Mouse (Mus musculus) gonadal fat pad, adult 2 months (tissue): ENCODE measurements at regions not wholly inside any gene's neighbourhood (a gene's known extent, or its start where the extent isn't known, plus 50 kb on each side); places are given as distances from the start of the nearest gene placed in this dataset.

Experiments used
- DNase-seq: peaks from one replicate; pipeline ENCODE4 v3.0.0-alpha.2; 2012; ENCODE audit warnings: low read depth

- DNase-seq, result no peak
Observed at GRCm38 (mm10) chr3:120123155-120123554, 338.9 kb upstream of the Ptbp2 start.

GRCm38 (mm10) chr3:120083171-120083932, 299.1 kb upstream of the Ptbp2 start:
- no peak for DNase-seq

GRCm38 (mm10) chr3:120073528-120073927, 289.3 kb upstream of the Ptbp2 start:
- DNase-seq, result no peak

GRCm38 (mm10) chr3:120065714-120066113, 281.4 kb upstream of the Ptbp2 start:
- no peak for DNase-seq

- peak; percentile 19 for DNase-seq
Observed at GRCm38 (mm10) chr3:120064854-120065480, 280.7 kb upstream of the Ptbp2 start.

GRCm38 (mm10) chr3:120062264-120062663, 278.0 kb upstream of the Ptbp2 start:
- no peak for DNase-seq

- no peak for DNase-seq
Observed at GRCm38 (mm10) chr3:120059959-120060358, 275.7 kb upstream of the Ptbp2 start.

- no peak for DNase-seq
Observed at GRCm38 (mm10) chr3:120055216-120056154, 271.2 kb upstream of the Ptbp2 start.

- DNase-seq, result no peak
Observed at GRCm38 (mm10) chr3:120047238-120047637, 263.0 kb upstream of the Ptbp2 start.

GRCm38 (mm10) chr3:120037526-120037925, 253.3 kb upstream of the Ptbp2 start:
- no peak for DNase-seq

- DNase-seq, result no peak
Observed at GRCm38 (mm10) chr3:120019826-120020683, 235.8 kb upstream of the Ptbp2 start.

- DNase-seq, result no peak
Observed at GRCm38 (mm10) chr3:120015376-120015775, 231.1 kb upstream of the Ptbp2 start.

- DNase-seq, result no peak
Observed at GRCm38 (mm10) chr3:120011861-120012260, 227.6 kb upstream of the Ptbp2 start.

- no peak for DNase-seq
Observed at GRCm38 (mm10) chr3:120008110-120008509, 223.8 kb upstream of the Ptbp2 start.

- no peak for DNase-seq
Observed at GRCm38 (mm10) chr3:120004588-120004987, 220.3 kb upstream of the Ptbp2 start.

- no peak for DNase-seq
Observed at GRCm38 (mm10) chr3:120000281-120000680, 216.0 kb upstream of the Ptbp2 start.

- no peak for DNase-seq
Observed at GRCm38 (mm10) chr3:119996258-119996988, 212.2 kb upstream of the Ptbp2 start.

- DNase-seq, result no peak
Observed at GRCm38 (mm10) chr3:119995781-119996180, 211.5 kb upstream of the Ptbp2 start.

- no peak for DNase-seq
Observed at GRCm38 (mm10) chr3:119987245-119987852, 203.1 kb upstream of the Ptbp2 start.

- no peak for DNase-seq
Observed at GRCm38 (mm10) chr3:119977349-119977748, 193.1 kb upstream of the Ptbp2 start.
